ENCODE assay signal across 11 mouse cellular contexts in genomic region chr10:80821991-80822390, GRCm38 (mm10). TPM values are rescaled to one million over a fixed set of nuclear protein-coding genes. Genes with fewer than 3 reads are reported as not detected.
DNase-seq lines count a peak whose midpoint lies in the region; ATAC-seq lines count a peak whose summit lies in the region.
"Had no signal": no experiment of that assay in that cellular context is flagged by ENCODE, and none has a peak within 500 bp of the region (broad histone marks: within the 10 kb centered on the region; RNA-seq: fewer than 3 reads in every experiment).

No protein-coding gene starts in this region.

- no peak overlapping the region for H3K4me2 ChIP-seq in embryonic facial prominence, embryonic 11.5 days (ENCODE audit: low read depth, low read length)
- no peak overlapping the region for H3K4me2 ChIP-seq in midbrain, embryonic 14.5 days (ENCODE audit: low read length)
- H3K4me2 ChIP-seq: embryonic facial prominence, embryonic 12.5 days; midbrain, embryonic 11.5 days had no signal

- no peak overlapping the region for H3K4me3 ChIP-seq in embryonic facial prominence, embryonic 11.5 days (ENCODE audit: low read depth, low read length)
- no peak overlapping the region for H3K4me3 ChIP-seq in embryonic facial prominence, embryonic 10.5 days
- no peak overlapping the region for H3K4me3 ChIP-seq in midbrain, embryonic 14.5 days (replicated peaks; ENCODE audit: low read depth, low read length)
- no peak overlapping the region for H3K4me3 ChIP-seq in midbrain, embryonic 10.5 days
- H3K4me3 ChIP-seq: embryonic facial prominence, embryonic 12.5 days had no signal

- peak; percentile 50 for DNase-seq in embryonic facial prominence, embryonic 11.5 days (ENCODE audit: low spot score)
- no peak for DNase-seq in embryonic facial prominence, embryonic 10.5 days (ENCODE audit: low spot score)
- DNase-seq in midbrain, embryonic 14.5 days = peak; percentile 47
- DNase-seq in midbrain, embryonic 10.5 days (ENCODE audit: low spot score) = no peak
- peak; percentile 56 for DNase-seq in embryo, embryonic 10.5 days (ENCODE audit: low spot score)
- peak; percentile 66 for DNase-seq in splenic B cell, adult 2 months (ENCODE audit: low read depth, low spot score)
- no peak for DNase-seq in gastrocnemius, adult 8-10 months (ENCODE audit: low spot score in 2 of 2)
- no peak for DNase-seq in frontal cortex, postnatal 25 days (ENCODE audit: low spot score in 2 of 2)
- DNase-seq: right cerebral cortex, adult 18-20 months had no signal

- no peaks in the 10 kb centered on the region for H3K9me3 ChIP-seq in embryonic facial prominence, embryonic 11.5 days (replicated peaks; ENCODE audit: control insufficient read depth, low read length)
- no peaks in the 10 kb centered on the region for H3K9me3 ChIP-seq in embryonic facial prominence, embryonic 10.5 days
- H3K9me3 ChIP-seq in midbrain, embryonic 14.5 days (ENCODE audit: control insufficient read depth, low read length) = no peaks in the 10 kb centered on the region
- H3K9me3 ChIP-seq in midbrain, embryonic 10.5 days (replicated peaks) = no peaks in the 10 kb centered on the region
- H3K9me3 ChIP-seq: embryonic facial prominence, embryonic 12.5 days had no signal

- no peak for ATAC-seq in embryonic facial prominence, embryonic 11.5 days (replicated peaks; ENCODE audit: insufficient number of reproducible peaks, low FRiP score, low TSS enrichment, low read depth)
- ATAC-seq in midbrain, embryonic 14.5 days (ENCODE audit: low FRiP score, low TSS enrichment) = no peak

- WGBS in embryonic facial prominence, embryonic 11.5 days = 50% methylated on average over 2 of the region's 2 CpGs
- WGBS in embryonic facial prominence, embryonic 10.5 days = 47% methylated on average over 2 of the region's 2 CpGs
- WGBS in midbrain, embryonic 14.5 days = 39% methylated on average over 2 of the region's 2 CpGs
- WGBS in midbrain, embryonic 10.5 days = 33% methylated on average over 2 of the region's 2 CpGs

- H3K27me3 ChIP-seq in embryonic facial prominence, embryonic 11.5 days (ENCODE audit: control insufficient read depth, insufficient read depth, low read length) = no peaks in the 10 kb centered on the region
- H3K27me3 ChIP-seq in embryonic facial prominence, embryonic 10.5 days (replicated peaks; ENCODE audit: low read depth, poor library complexity, severe bottlenecking) = no peaks in the 10 kb centered on the region
- H3K27me3 ChIP-seq in midbrain, embryonic 14.5 days (ENCODE audit: control insufficient read depth, insufficient read depth, low read length) = no peaks in the 10 kb centered on the region
- H3K27me3 ChIP-seq in midbrain, embryonic 10.5 days (ENCODE audit: low read depth, poor library complexity, severe bottlenecking) = no peaks in the 10 kb centered on the region
- no peaks in the 10 kb centered on the region for H3K27me3 ChIP-seq in splenic B cell, adult 2 months (ENCODE audit: control insufficient read depth, insufficient read depth, low read length, poor library complexity, severe bottlenecking)
- H3K27me3 ChIP-seq: embryonic facial prominence, embryonic 12.5 days had no signal

- H3K27ac ChIP-seq in embryonic facial prominence, embryonic 11.5 days (replicated peaks; ENCODE audit: low read depth, low read length) = no peak overlapping the region
- H3K27ac ChIP-seq in embryonic facial prominence, embryonic 10.5 days (replicated peaks) = no peak overlapping the region
- H3K27ac ChIP-seq in midbrain, embryonic 14.5 days (replicated peaks; ENCODE audit: low read depth, low read length) = no peak overlapping the region
- H3K27ac ChIP-seq in midbrain, embryonic 10.5 days (replicated peaks) = no peak overlapping the region
- H3K27ac ChIP-seq: embryonic facial prominence, embryonic 12.5 days had no signal

- H3K36me3 ChIP-seq in embryonic facial prominence, embryonic 11.5 days (replicated peaks; ENCODE audit: control insufficient read depth, insufficient read depth, low read depth, low read length) = no peaks in the 10 kb centered on the region
- no peaks in the 10 kb centered on the region for H3K36me3 ChIP-seq in embryonic facial prominence, embryonic 10.5 days (replicated peaks)
- H3K36me3 ChIP-seq in midbrain, embryonic 14.5 days (ENCODE audit: control insufficient read depth, insufficient read depth, low read length) = no peaks in the 10 kb centered on the region
- no peaks in the 10 kb centered on the region for H3K36me3 ChIP-seq in midbrain, embryonic 10.5 days
- no peaks in the 10 kb centered on the region for H3K36me3 ChIP-seq in splenic B cell, adult 2 months (ENCODE audit: control insufficient read depth, insufficient read depth, low read length, poor library complexity, severe bottlenecking)
- H3K36me3 ChIP-seq: embryonic facial prominence, embryonic 12.5 days had no signal

- no peaks in the 10 kb centered on the region for H3K4me1 ChIP-seq in embryonic facial prominence, embryonic 11.5 days (ENCODE audit: control insufficient read depth, insufficient read depth, low read length)
- H3K4me1 ChIP-seq in embryonic facial prominence, embryonic 10.5 days = peaks cover 2% of the 10 kb centered on the region; the same call in 1 of the 2 replicates
- no peaks in the 10 kb centered on the region for H3K4me1 ChIP-seq in midbrain, embryonic 14.5 days (ENCODE audit: control insufficient read depth, insufficient read depth, low read length)
- peaks cover 7% of the 10 kb centered on the region; the same call in 1 of the 2 replicates for H3K4me1 ChIP-seq in midbrain, embryonic 10.5 days
- H3K4me1 ChIP-seq: embryonic facial prominence, embryonic 12.5 days had no signal

- no peak overlapping the region for H3K9ac ChIP-seq in embryonic facial prominence, embryonic 11.5 days (replicated peaks; ENCODE audit: low read length)
- no peak overlapping the region for H3K9ac ChIP-seq in midbrain, embryonic 14.5 days (replicated peaks; ENCODE audit: low read length)
- H3K9ac ChIP-seq: embryonic facial prominence, embryonic 12.5 days had no signal

RNA-seq across cellular contexts. Expression of gene Oaz1, which starts 4.5 kb away (rescaled TPM):
- polyA plus RNA-seq in embryonic facial prominence, embryonic 11.5 days (2014; fragmentation: Nextera tagmentation; extraction: Ambion mirVana) = 1,818 and 1,942 TPM in 2 replicates
- polyA plus RNA-seq in embryonic facial prominence, embryonic 10.5 days (2016; fragmentation: Nextera tagmentation; extraction: Ambion mirVana) = 2,205 and 2,316 TPM in 2 replicates
- 1,218 and 1,334 TPM in 2 replicates for polyA plus RNA-seq in midbrain, embryonic 14.5 days (2014; fragmentation: Nextera tagmentation; extraction: Ambion mirVana)
- polyA plus RNA-seq in midbrain, embryonic 10.5 days (2016; fragmentation: Nextera tagmentation; extraction: Ambion mirVana) = 2,246 and 2,347 TPM in 2 replicates
- 1,000 to 10,000 TPM in 1 of 4 experiments, 100 to 1,000 TPM in 3; 735 to 1,031 (median 850) TPM for total RNA-seq in gastrocnemius, adult 8-10 months (2022)

RNA-seq across cellular contexts. Expression of gene Jsrp1, which starts 8.7 kb away (rescaled TPM):
- 0.60 and 1.2 TPM in 2 replicates for polyA plus RNA-seq in embryonic facial prominence, embryonic 11.5 days (2014; fragmentation: Nextera tagmentation; extraction: Ambion mirVana)
- polyA plus RNA-seq in embryonic facial prominence, embryonic 10.5 days (2016; fragmentation: Nextera tagmentation; extraction: Ambion mirVana) = 0.26 and 0.52 TPM in 2 replicates
- 0.23 and 0.30 TPM in 2 replicates for polyA plus RNA-seq in midbrain, embryonic 14.5 days (2014; fragmentation: Nextera tagmentation; extraction: Ambion mirVana)
- polyA plus RNA-seq in midbrain, embryonic 10.5 days (2016; fragmentation: Nextera tagmentation; extraction: Ambion mirVana) = 0.44 and 0.71 TPM in 2 replicates
- total RNA-seq in gastrocnemius, adult 8-10 months (2022) = 100 to 1,000 TPM; 455 to 508 (median 490) TPM

RNA-seq across cellular contexts. Expression of gene Amh, which starts 16.9 kb away (rescaled TPM):
- not detected in 2 replicates for polyA plus RNA-seq in embryonic facial prominence, embryonic 11.5 days (2014; fragmentation: Nextera tagmentation; extraction: Ambion mirVana)
- 0.11 and 0.17 TPM in 2 replicates for polyA plus RNA-seq in embryonic facial prominence, embryonic 10.5 days (2016; fragmentation: Nextera tagmentation; extraction: Ambion mirVana)
- 0.12 TPM in 1 of 2 replicates, not detected in the other for polyA plus RNA-seq in midbrain, embryonic 14.5 days (2014; fragmentation: Nextera tagmentation; extraction: Ambion mirVana)
- 0.07 TPM in 1 of 2 replicates, not detected in the other for polyA plus RNA-seq in midbrain, embryonic 10.5 days (2016; fragmentation: Nextera tagmentation; extraction: Ambion mirVana)
- total RNA-seq in gastrocnemius, adult 8-10 months (2022) = under 1 TPM in 3 of 4 experiments, not detected in 1; 0.22 to 0.40 (median 0.24) TPM
- polyA plus RNA-seq: embryonic facial prominence, embryonic 12.5 days; midbrain, embryonic 11.5 days had no signal

RNA-seq across cellular contexts. Expression of gene Lingo3, which starts 21.8 kb away (rescaled TPM):
- polyA plus RNA-seq in embryonic facial prominence, embryonic 11.5 days (2014; fragmentation: Nextera tagmentation; extraction: Ambion mirVana) = 0.49 and 0.67 TPM in 2 replicates
- 1.3 and 1.6 TPM in 2 replicates for polyA plus RNA-seq in embryonic facial prominence, embryonic 10.5 days (2016; fragmentation: Nextera tagmentation; extraction: Ambion mirVana)
- polyA plus RNA-seq in midbrain, embryonic 14.5 days (2014; fragmentation: Nextera tagmentation; extraction: Ambion mirVana) = 6.2 and 7.3 TPM in 2 replicates
- polyA plus RNA-seq in midbrain, embryonic 10.5 days (2016; fragmentation: Nextera tagmentation; extraction: Ambion mirVana) = 1.1 and 1.4 TPM in 2 replicates
- 10 to 100 TPM in 3 of 4 experiments, 1 to 10 TPM in 1; 7.4 to 12.5 (median 10.4) TPM for total RNA-seq in gastrocnemius, adult 8-10 months (2022)

RNA-seq across cellular contexts. Expression of gene Plekhj1, which starts 23.6 kb away (rescaled TPM):
- 119 and 137 TPM in 2 replicates for polyA plus RNA-seq in embryonic facial prominence, embryonic 11.5 days (2014; fragmentation: Nextera tagmentation; extraction: Ambion mirVana)
- polyA plus RNA-seq in embryonic facial prominence, embryonic 10.5 days (2016; fragmentation: Nextera tagmentation; extraction: Ambion mirVana) = 181 and 184 TPM in 2 replicates
- 107 and 116 TPM in 2 replicates for polyA plus RNA-seq in midbrain, embryonic 14.5 days (2014; fragmentation: Nextera tagmentation; extraction: Ambion mirVana)
- polyA plus RNA-seq in midbrain, embryonic 10.5 days (2016; fragmentation: Nextera tagmentation; extraction: Ambion mirVana) = 184 and 191 TPM in 2 replicates
- 10 to 100 TPM; 24.2 to 34.4 (median 32.0) TPM for total RNA-seq in gastrocnemius, adult 8-10 months (2022)

Comparison
In these comparisons a context has a peak if more than half of its experiments do, and no peak if none do; other contexts are left out.
1. DNase-seq: peak in embryonic facial prominence, embryonic 11.5 days (single experiment), midbrain, embryonic 14.5 days (single experiment), embryo, embryonic 10.5 days (single experiment) and splenic B cell, adult 2 months (single experiment); none in embryonic facial prominence, embryonic 10.5 days (single experiment), midbrain, embryonic 10.5 days (single experiment), gastrocnemius, adult 8-10 months (0 of 2) and frontal cortex, postnatal 25 days (0 of 2).